Mouse (Mus musculus) WW6 (cell line): ENCODE data around the gene Sap30bp.

Experiments used
- DNase-seq: peaks from one replicate; pipeline ENCODE4 v3.0.0-alpha.2; 2013; ENCODE audit warnings: low read depth, low spot score

Gene Sap30bp

GRCm38 (mm10) chr11:115933108-115933746 is at the start of gene Sap30bp, which contains the start of gene Recql5:
Sap30bp (plus strand) TSS chr11:115933282.
Recql5 (minus strand) TSS chr11:115933477.
- DNase-seq, result peak; percentile 99

GRCm38 (mm10) chr11:115884361-115884760 is 48.7 kb upstream of the Sap30bp start:
- no peak for DNase-seq

- DNase-seq, result no peak
These were observed 47.8 kb upstream of the Sap30bp start for GRCm38 (mm10) chr11:115885281-115885680.

- DNase-seq, result no peak
These were observed 46.6 kb upstream of the Sap30bp start for GRCm38 (mm10) chr11:115886446-115886845.

GRCm38 (mm10) chr11:115888020-115888419 is 45.1 kb upstream of the Sap30bp start:
- no peak for DNase-seq

- no peak for DNase-seq
These were observed 43.9 kb upstream of the Sap30bp start for GRCm38 (mm10) chr11:115889159-115889558.

GRCm38 (mm10) chr11:115892213-115892612 is 40.9 kb upstream of the Sap30bp start:
- DNase-seq, result no peak

GRCm38 (mm10) chr11:115893071-115893470 is 40.0 kb upstream of the Sap30bp start:
- DNase-seq, result no peak

- no peak for DNase-seq
These were observed 38.1 kb upstream of the Sap30bp start for GRCm38 (mm10) chr11:115894755-115895520.

- DNase-seq, result no peak
These were observed 34.6 kb upstream of the Sap30bp start for GRCm38 (mm10) chr11:115898446-115898845.

GRCm38 (mm10) chr11:115898886-115899285 is 34.2 kb upstream of the Sap30bp start:
- no peak for DNase-seq

- DNase-seq, result peak; percentile 69
These were observed 33.4 kb upstream of the Sap30bp start, which contains the start of gene Smim5 for GRCm38 (mm10) chr11:115899486-115900266. Smim5 (plus strand) TSS chr11:115899966.

- DNase-seq, result no peak
These were observed 32.3 kb upstream of the Sap30bp start for GRCm38 (mm10) chr11:115900561-115901337.

- DNase-seq, result no peak
These were observed 31.5 kb upstream of the Sap30bp start for GRCm38 (mm10) chr11:115901338-115902161.

- no peak for DNase-seq
These were observed 30.9 kb upstream of the Sap30bp start for GRCm38 (mm10) chr11:115902177-115902576.

- DNase-seq, result no peak
These were observed 30.3 kb upstream of the Sap30bp start for GRCm38 (mm10) chr11:115902831-115903230.

GRCm38 (mm10) chr11:115903384-115904230 is 29.5 kb upstream of the Sap30bp start:
- no peak for DNase-seq

GRCm38 (mm10) chr11:115904231-115904955 is 28.7 kb upstream of the Sap30bp start:
- DNase-seq, result no peak
